Mouse (Mus musculus) left cerebral cortex, adult 11 months (tissue): ENCODE results near the gene Tmod1.

Experiments used
- DNase-seq: peaks from one replicate; pipeline ENCODE4 v3.0.0; 2022; ENCODE audit warnings: low spot score

Tmod1 gene

DNA sequence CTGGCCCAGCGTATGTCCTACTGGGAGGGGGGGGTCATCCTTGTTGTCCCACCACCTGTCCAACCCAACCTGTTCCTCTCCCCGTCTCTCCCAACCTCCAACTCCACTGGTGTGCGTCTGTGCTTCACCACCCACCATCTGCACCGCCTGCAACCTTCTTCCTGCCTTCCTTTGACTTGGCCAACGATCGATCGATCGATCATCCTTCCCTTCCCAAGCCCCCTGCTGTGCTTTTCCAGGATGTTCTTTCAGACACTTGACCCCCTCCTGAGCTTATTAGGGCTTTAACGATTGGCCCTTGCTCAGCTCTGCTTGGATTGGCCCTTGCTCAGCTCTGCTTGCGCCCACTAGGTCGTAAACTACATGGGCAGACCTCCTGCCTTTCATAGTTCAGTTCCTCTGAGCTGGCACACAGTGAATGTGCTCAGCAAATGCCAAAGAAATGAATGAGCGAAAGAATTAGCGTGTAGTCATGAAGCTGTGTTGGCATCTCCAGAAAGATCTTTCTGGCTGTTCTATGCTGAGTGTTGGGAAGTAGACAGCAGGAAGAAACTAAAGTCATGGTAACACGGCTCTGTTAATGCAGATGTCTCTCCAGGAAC lies 50.9 kb downstream of the Tmod1 start:
- DNase-seq = no peak

GRCm38 (mm10) chr4:46092429-46093076 lies 53.8 kb downstream of the Tmod1 start:
- DNase-seq = no peak

GRCm38 (mm10) chr4:46094916-46095825 lies 56.4 kb downstream of the Tmod1 start:
- DNase-seq = peak; percentile 71

- no peak for DNase-seq
These were observed 57.1 kb downstream of the Tmod1 start for GRCm38 (mm10) chr4:46095826-46096159.

- DNase-seq = no peak
These were observed 57.8 kb downstream of the Tmod1 start for GRCm38 (mm10) chr4:46096546-46096945.

DNA sequence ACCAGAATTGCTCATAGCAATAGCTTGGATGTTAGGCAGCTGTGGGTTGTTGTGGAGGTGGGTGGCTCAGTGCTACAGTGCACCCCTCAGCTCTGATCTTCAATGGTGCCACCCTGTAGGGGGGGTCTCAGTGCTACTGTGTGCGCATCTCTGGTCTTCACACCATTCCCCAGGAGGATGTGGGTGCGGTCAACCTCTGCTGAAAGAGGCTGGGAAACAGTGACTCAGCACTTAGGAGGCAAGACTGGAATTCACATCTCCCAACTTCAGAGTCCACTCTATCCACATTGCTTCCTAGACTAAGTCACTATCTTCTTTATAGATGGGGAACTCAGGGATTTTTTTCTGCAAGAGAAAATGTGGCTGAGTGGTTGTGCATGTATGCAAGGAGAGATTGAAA lies 58.9 kb downstream of the Tmod1 start:
- no peak for DNase-seq

DNA sequence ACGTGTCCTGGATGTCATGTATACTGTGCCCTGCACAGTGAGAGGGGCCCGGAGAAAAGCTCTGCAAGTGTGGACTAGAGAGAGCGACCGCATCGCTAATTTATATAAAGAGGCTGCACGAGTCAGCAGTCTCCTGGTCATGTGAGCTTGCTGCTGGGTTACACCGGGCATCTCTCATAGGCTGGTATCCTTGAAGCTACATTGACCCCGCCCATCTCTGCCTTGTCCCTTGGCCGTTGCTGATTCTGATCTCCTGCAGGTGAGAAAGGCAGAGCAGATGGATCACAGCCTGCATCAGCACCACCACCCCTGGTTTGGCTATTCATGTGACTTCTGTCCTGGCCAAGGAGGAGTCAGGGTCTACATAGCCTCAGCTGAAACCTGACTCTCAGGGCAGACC lies 60.4 kb downstream of the Tmod1 start:
- no peak for DNase-seq

GRCm38 (mm10) chr4:46100539-46100938 lies 61.8 kb downstream of the Tmod1 start:
- no peak for DNase-seq

DNA sequence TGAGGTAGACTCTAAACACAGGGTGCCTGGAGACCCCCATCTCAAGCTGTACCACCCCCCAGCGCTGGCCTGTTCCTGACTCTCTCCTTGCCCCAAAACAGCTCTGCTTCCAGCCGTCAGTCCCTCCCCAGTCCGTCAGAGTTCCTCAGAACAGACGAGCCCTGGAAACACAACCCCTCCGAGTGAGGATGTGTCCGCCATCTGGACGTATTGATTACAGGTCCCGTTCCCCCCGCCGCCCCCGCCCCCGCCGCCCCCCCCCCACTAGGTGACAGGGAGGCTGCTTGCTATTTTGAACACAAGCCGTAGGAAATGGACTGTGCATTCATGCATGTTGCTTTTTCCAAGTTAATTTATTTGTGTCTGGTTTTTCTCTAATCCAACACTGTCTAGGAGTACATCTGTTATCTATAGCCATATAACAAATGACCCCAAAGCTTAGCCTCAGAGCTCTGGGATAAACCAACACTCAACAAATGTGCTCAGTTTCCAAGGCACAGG lies 62.5 kb downstream of the Tmod1 start:
- no peak for DNase-seq

DNA sequence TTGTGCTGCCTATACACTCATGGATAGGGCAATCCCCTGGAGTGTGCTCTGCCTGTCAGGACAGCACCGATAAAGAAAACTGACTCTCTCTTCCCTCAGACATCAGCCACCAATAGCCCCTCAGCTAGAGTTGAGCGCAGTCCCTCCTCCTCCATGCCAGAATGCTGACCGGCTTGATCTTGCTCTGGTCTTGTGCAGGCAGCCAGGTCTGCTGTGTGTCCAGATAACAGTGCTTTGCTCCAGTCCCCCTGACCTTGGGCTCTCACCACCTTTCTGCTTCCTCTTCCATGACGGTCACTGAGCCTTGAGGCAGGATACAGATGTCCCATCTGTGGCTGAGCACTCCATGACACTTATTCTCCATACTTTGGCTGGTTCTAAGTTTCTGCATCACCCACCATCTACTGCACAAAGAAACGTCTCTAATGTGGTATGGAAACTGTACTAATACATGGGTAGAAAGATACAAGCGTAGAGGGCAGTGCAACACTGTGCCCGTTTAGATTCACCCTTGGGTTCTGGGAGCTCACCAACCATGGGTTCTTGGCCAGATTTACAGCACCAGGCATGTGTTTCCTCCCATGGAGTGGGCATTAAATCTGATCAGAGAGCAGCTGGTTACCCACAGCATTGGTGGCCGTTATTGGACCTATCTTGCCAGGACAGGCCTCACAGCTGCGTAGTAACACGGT lies 63.5 kb downstream of the Tmod1 start:
- no peak for DNase-seq

DNA sequence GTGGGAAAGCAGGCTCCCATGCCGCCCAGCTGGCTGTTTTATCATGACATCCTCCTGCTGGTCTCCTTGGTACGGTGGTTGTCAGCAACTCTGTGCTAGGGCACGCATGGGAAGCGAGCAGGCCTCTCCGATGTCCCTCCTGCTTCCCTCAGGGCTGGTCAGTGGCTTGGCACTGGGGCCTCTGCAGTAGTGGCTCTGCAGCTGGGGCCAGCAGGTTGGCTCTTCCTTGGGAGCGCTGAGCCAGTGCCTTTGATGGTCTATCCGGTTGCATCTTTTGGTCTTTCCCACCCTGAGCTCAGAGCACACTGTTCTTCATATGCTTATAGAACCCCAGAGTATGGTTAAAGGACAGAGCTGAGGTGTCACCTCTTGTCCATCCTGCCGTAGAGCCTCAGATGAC lies 71.3 kb downstream of the Tmod1 start:
- no peak for DNase-seq

- no peak for DNase-seq
These were observed 72.6 kb downstream of the Tmod1 start for GRCm38 (mm10) chr4:46111361-46111760.

- DNase-seq = no peak
These were observed 76.6 kb downstream of the Tmod1 start for GRCm38 (mm10) chr4:46115308-46115707.

DNA sequence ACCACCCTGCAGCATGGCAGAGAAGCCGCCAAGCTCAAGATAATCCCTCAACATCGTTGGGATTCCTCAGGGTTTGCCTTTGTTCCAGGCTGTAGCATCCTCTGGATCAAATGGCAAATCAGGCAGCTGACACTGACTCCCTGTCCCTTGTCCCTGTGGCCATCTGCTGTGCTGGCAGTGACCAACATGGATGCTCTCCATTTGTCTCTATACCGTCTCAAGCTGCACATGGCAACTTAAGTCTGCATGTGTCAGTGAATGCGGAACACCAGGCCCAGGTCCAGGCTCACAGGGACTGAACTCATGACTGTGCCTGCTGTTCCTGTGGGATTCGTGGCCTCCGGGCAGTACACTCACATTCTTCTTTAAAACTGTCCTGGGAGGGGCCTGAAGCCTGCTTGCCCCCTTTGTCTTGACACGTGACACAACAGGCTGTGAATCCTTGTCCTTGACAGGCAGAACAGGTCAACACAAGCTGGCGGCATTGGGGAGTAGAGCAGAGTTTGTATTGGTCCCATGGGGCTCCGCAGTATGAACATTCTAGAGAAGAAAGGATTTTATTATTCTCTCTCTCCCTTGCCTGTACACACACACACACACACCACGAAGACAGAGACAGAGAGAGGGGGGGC lies 77.9 kb downstream of the Tmod1 start:
- no peak for DNase-seq

DNA sequence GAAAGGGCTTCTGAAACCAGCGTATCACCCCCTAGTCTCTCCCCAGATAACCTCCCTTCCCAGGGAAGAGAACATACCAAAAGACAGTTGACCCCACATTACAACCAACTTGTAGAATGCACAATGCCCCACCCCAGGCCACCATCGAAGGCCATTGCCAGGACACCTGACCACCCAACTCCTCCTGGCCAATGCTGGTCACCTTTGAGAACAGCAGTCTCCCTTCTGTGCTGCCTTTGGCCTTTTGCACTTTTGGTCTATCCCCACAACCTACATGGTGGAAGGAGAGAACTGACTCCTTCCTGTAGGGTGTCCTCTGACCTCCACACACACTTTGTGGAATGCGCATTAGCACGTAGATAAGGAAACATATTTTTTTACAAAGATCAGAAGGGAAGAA lies 78.8 kb downstream of the Tmod1 start:
- no peak for DNase-seq

- DNase-seq = no peak
These were observed 80.9 kb downstream of the Tmod1 start for GRCm38 (mm10) chr4:46119514-46120094.

GRCm38 (mm10) chr4:46120767-46121166 lies 82.0 kb downstream of the Tmod1 start:
- DNase-seq = no peak

DNA sequence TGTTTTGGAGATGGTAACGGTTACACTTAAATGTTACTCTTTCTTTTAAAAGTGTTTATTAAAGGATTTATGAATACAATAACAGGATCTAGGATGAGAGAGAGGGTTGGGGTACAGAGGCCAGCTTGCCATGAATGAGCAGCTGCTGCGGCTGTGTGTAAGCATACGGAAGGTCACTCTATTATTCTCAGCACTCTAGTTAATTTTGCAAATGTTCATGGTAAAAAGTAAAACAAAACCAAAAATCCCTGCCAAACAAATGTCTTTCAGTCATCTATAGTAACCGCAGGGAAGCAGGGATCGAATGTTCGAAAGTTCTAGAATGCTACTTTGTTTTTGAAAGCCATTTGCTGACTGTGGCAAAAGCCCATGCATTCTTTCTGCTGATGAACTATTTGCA lies 84.6 kb downstream of the Tmod1 start:
- no peak for DNase-seq

GRCm38 (mm10) chr4:46126541-46126940 lies 87.8 kb downstream of the Tmod1 start:
- DNase-seq = peak; percentile 73

GRCm38 (mm10) chr4:46129311-46130004 lies 90.7 kb downstream of the Tmod1 start:
- no peak for DNase-seq

GRCm38 (mm10) chr4:46130221-46130620 lies 91.5 kb downstream of the Tmod1 start:
- no peak for DNase-seq
